Mouse (Mus musculus): ENCODE results near the gene Gtf2h5. TPM values are rescaled to one million over a fixed set of nuclear protein-coding genes. Genes with fewer than 3 reads are reported as not detected.

Gtf2h5 gene
- polyA plus RNA-seq, 1 experiment from 2014 or later: 166 TPM

- H3K4me1 ChIP-seq: peaks cover 5% of the 10 kb centered on the region; the same call in 1 of the 2 replicates
- H3K4me2 ChIP-seq: no peak overlapping the region
- WGBS: 19% methylated on average over 7 of the region's 7 CpGs
- no peaks in the 10 kb centered on the region for H3K27me3 ChIP-seq
- H3K36me3 ChIP-seq: peaks cover 40% of the 10 kb centered on the region
- no peaks in the 10 kb centered on the region for H3K9me3 ChIP-seq (replicated peaks)
- 0 out of 2 replicates have a peak overlapping the region, but pooled peaks have one; percentile 27 for H3K27ac ChIP-seq
- H3K4me3 ChIP-seq (replicated peaks): no peak overlapping the region
- peak; percentile 80 for ATAC-seq (replicated peaks; ENCODE audit: low FRiP score)
- H3K9ac ChIP-seq: no peak overlapping the region
These were observed 6.2 kb upstream of the Gtf2h5 start for GRCm38 (mm10) chr17:6073405-6073804.

DNA sequence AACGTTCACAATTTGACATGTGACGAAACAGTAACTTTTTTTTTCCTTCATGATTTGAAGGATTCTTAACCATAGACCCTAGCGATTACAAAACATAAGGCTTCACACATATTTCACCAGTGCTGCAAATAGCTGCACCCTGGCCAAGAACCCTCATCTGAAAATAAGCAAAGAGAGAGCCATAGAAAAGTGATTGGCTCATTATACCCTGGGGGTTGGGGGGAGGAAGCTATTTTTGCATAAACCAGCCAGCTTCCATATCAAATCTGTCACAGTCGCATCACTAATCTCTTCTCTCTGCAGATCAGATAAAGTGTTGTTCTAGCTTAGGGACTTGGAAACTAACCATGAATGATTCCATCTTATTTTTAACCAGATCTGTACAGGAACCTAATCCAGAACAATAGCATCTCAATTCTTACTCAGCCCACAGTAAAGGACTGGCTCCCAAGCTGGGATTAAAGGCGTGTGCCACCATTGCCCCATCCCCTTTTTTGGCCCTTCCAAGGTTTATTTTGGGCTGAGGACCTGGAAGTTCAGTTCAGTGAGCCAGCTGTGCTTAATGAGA, 3.8 kb downstream of the Gtf2h5 start:
- 90% methylated on average over 5 of the region's 5 CpGs for WGBS
- no peaks in the 10 kb centered on the region for H3K9me3 ChIP-seq (replicated peaks)
- no peak overlapping the region for H3K9ac ChIP-seq
- H3K4me2 ChIP-seq: no peak overlapping the region
- no peak overlapping the region for H3K4me3 ChIP-seq (replicated peaks)
- no peak for ATAC-seq (replicated peaks; ENCODE audit: low FRiP score)
- H3K27ac ChIP-seq: no peak overlapping the region
- H3K27me3 ChIP-seq: no peaks in the 10 kb centered on the region
- peaks cover 13% of the 10 kb centered on the region for H3K4me1 ChIP-seq
- H3K36me3 ChIP-seq: peaks cover 52% of the 10 kb centered on the region

GRCm38 (mm10) chr17:6091604-6092003, 12.0 kb downstream of the Gtf2h5 start:
- Histone ChIP-seq H3K27me3 (no peaks in the 10 kb centered on the region), H3K27ac (no peak overlapping the region), H3K9ac (no peak overlapping the region), H3K9me3 (replicated peaks) (no peaks in the 10 kb centered on the region), H3K4me2 (no peak overlapping the region), H3K4me3 (replicated peaks) (no peak overlapping the region), H3K4me1 (no peaks in the 10 kb centered on the region), H3K36me3 (peaks cover 17% of the 10 kb centered on the region)
- no peak for ATAC-seq (replicated peaks; ENCODE audit: low FRiP score)
- WGBS: 89% methylated on average over 6 of the region's 6 CpGs

GRCm38 (mm10) chr17:6095579-6095978, 16.0 kb downstream of the Gtf2h5 start:
- H3K4me2 ChIP-seq: no peak overlapping the region
- no peaks in the 10 kb centered on the region for H3K4me1 ChIP-seq
- no peak for ATAC-seq (replicated peaks; ENCODE audit: low FRiP score)
- H3K9ac ChIP-seq: no peak overlapping the region
- no peaks in the 10 kb centered on the region for H3K36me3 ChIP-seq
- no peaks in the 10 kb centered on the region for H3K27me3 ChIP-seq
- no peak overlapping the region for H3K4me3 ChIP-seq (replicated peaks)
- no peaks in the 10 kb centered on the region for H3K9me3 ChIP-seq (replicated peaks)
- no peak overlapping the region for H3K27ac ChIP-seq

DNA sequence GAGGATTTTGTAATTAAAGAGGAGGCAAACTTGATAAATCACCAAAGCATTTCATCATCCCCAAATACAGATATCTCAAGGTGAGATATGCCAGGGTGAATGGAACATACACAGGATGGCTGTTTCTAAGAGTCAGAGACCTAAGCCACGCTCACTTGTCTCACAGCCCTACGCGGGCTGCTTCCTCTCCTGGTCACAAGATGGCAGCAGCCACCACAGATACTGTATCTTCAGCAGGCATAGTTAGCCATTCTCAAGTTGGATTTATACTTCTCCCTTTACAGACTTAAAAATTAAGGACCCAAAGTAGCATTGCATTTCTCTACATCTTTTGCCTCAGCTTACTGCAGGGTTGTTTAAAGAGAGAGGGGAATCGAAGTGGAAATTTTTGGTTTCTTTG, 18.3 kb downstream of the Gtf2h5 start:
- no peaks in the 10 kb centered on the region for H3K4me1 ChIP-seq
- H3K9ac ChIP-seq: no peak overlapping the region
- ATAC-seq (replicated peaks; ENCODE audit: low FRiP score): no peak
- H3K9me3 ChIP-seq (replicated peaks): no peaks in the 10 kb centered on the region
- H3K4me2 ChIP-seq: no peak overlapping the region
- H3K27ac ChIP-seq: no peak overlapping the region
- no peaks in the 10 kb centered on the region for H3K36me3 ChIP-seq
- H3K4me3 ChIP-seq (replicated peaks): no peak overlapping the region
- 26% methylated on average over 4 of the region's 4 CpGs for WGBS
- H3K27me3 ChIP-seq: no peaks in the 10 kb centered on the region

GRCm38 (mm10) chr17:6102287-6102686, 22.7 kb downstream of the Gtf2h5 start:
- H3K4me1 ChIP-seq: no peaks in the 10 kb centered on the region
- H3K4me3 ChIP-seq (replicated peaks): no peak overlapping the region
- H3K27ac ChIP-seq: no peak overlapping the region
- no peak overlapping the region for H3K9ac ChIP-seq
- no peaks in the 10 kb centered on the region for H3K36me3 ChIP-seq
- WGBS: 89% methylated on average over 3 of the region's 3 CpGs
- no peaks in the 10 kb centered on the region for H3K9me3 ChIP-seq (replicated peaks)
- ATAC-seq (replicated peaks; ENCODE audit: low FRiP score): no peak
- H3K4me2 ChIP-seq: no peak overlapping the region
- H3K27me3 ChIP-seq: peaks cover 10% of the 10 kb centered on the region; the same call in 1 of the 2 replicates

DNA sequence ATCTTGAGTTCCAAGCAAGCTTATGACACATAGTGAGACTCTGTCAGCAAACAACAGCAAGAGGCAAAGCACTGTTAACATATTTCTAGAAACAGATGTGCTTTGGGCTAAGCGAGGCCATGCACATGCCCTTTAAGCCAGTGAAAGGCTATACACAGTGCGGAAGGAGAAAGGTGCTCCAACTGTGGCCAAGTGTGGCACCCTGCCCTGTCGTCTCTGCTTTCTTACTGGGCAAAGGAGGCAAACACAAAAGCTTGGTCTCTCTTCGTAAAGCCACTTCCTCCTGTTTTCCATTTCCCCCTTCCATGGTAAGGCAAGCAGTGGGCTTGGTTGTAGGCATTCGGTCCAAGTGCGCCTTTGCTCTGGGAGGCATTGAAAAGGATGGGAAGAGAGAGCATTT, 24.0 kb downstream of the Gtf2h5 start:
- H3K4me2 ChIP-seq: no peak overlapping the region
- H3K9ac ChIP-seq: no peak overlapping the region
- 81% methylated on average over 6 of the region's 6 CpGs for WGBS
- no peaks in the 10 kb centered on the region for H3K9me3 ChIP-seq (replicated peaks)
- H3K36me3 ChIP-seq: no peaks in the 10 kb centered on the region
- peaks cover 11% of the 10 kb centered on the region for H3K4me1 ChIP-seq
- H3K27ac ChIP-seq: no peak overlapping the region
- H3K4me3 ChIP-seq (replicated peaks): no peak overlapping the region
- no peak for ATAC-seq (replicated peaks; ENCODE audit: low FRiP score)
- H3K27me3 ChIP-seq: peaks cover 10% of the 10 kb centered on the region; the same call in 1 of the 2 replicates

- Histone ChIP-seq H3K9me3 (replicated peaks) (no peaks in the 10 kb centered on the region), H3K36me3 (peaks cover 9% of the 10 kb centered on the region; the same call in 1 of the 2 replicates), H3K9ac (peak within 1 kb of the TSS; percentile 93), H3K4me3 (replicated peaks) (peak within 1 kb of the TSS; percentile 94), H3K4me2 (peak within 1 kb of the TSS; percentile 80), H3K27ac (peak within 1 kb of the TSS; percentile 94), H3K4me1 (peaks cover 20% of the 10 kb centered on the region), H3K27me3 (peaks cover 10% of the 10 kb centered on the region; the same call in 1 of the 2 replicates)
- peak; percentile 97 for ATAC-seq (replicated peaks; ENCODE audit: low FRiP score)
- under 1% methylated on average over 48 of the region's 76 CpGs for WGBS
These were observed 26.9 kb downstream of the Gtf2h5 start, which contains the start of gene Tulp4 for GRCm38 (mm10) chr17:6106361-6107014. Gene Tulp4 (plus strand): TSS chr17:6106437.

DNA sequence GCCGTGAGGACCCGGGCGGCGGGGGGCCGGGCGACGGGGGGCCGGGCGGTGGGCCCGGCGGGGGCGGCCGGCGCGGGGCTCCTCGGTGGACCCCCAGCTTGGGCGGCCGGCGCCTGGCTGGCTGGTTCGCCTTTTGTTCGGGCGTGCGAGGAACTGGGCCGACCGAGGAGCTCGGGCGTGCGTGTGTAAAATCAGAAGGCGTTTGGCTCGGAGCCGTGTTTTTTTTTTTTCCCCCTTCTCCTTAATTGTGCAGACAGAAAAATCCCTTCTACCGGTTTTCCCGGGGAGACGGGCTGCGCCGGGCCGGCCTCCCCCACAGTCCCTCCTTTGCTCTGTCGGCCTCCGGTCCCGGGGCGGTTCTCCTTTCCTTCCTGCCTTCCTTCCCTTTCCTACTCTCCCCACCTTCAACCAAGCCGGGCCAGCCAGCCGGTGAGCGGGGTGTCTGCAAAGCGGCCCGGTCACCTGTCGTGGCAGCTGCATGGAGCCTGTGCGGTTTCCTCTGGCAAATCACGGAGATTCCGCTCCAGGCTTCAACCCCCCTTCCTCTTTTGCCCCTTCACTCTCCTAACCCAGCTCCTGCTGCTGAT, 27.5 kb downstream of the Gtf2h5 start:
- Histone ChIP-seq H3K4me2 (peak overlapping the region; percentile 80), H3K27me3 (peaks cover 10% of the 10 kb centered on the region; the same call in 1 of the 2 replicates), H3K4me1 (peaks cover 20% of the 10 kb centered on the region), H3K36me3 (peaks cover 10% of the 10 kb centered on the region; the same call in 1 of the 2 replicates), H3K27ac (peak overlapping the region; percentile 94), H3K9me3 (replicated peaks) (no peaks in the 10 kb centered on the region), H3K4me3 (replicated peaks) (peak overlapping the region; percentile 94), H3K9ac (peak overlapping the region; percentile 93)
- under 1% methylated on average over 34 of the region's 50 CpGs for WGBS
- no peak; the same call in 1 of the 2 replicates for ATAC-seq (replicated peaks; ENCODE audit: low FRiP score)

GRCm38 (mm10) chr17:6108175-6108574, 28.6 kb downstream of the Gtf2h5 start:
- Histone ChIP-seq H3K36me3 (peaks cover 12% of the 10 kb centered on the region; the same call in 1 of the 2 replicates), H3K4me3 (replicated peaks) (peak overlapping the region; percentile 94), H3K4me1 (peaks cover 20% of the 10 kb centered on the region), H3K27me3 (peaks cover 10% of the 10 kb centered on the region; the same call in 1 of the 2 replicates), H3K9ac (peak overlapping the region; percentile 93), H3K9me3 (replicated peaks) (no peaks in the 10 kb centered on the region), H3K4me2 (peak overlapping the region; percentile 80), H3K27ac (no peak overlapping the region)
- no peak for ATAC-seq (replicated peaks; ENCODE audit: low FRiP score)
- WGBS: 43% methylated on average over 7 of the region's 7 CpGs

DNA sequence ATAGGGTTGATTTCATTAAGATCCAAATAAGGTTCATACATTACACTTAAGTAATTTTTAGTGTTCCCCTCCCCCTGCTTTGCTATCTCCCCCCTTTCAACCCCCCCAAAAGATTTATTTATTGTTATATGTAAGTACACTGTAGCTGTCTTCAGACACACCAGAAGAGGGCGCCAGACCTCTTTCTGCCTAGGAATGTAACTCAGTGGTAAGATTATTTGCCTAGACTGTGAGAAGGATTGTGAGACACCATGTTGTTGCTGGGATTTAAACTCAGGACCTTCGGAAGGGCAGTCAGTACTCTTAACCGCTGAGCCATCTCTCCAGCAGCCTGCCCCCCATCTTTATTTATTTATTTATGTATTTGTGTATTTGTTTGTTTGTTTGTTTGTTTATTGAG, 31.4 kb downstream of the Gtf2h5 start:
- H3K27ac ChIP-seq: no peak overlapping the region
- no peaks in the 10 kb centered on the region for H3K9me3 ChIP-seq (replicated peaks)
- peaks cover 20% of the 10 kb centered on the region for H3K4me1 ChIP-seq
- ATAC-seq (replicated peaks; ENCODE audit: low FRiP score): no peak
- no peak overlapping the region for H3K9ac ChIP-seq
- H3K27me3 ChIP-seq: no peaks in the 10 kb centered on the region
- 79% methylated on average over 3 of the region's 3 CpGs for WGBS
- H3K4me3 ChIP-seq (replicated peaks): no peak overlapping the region
- peaks cover 23% of the 10 kb centered on the region; the same call in 1 of the 2 replicates for H3K36me3 ChIP-seq
- no peak overlapping the region for H3K4me2 ChIP-seq

GRCm38 (mm10) chr17:6113653-6114052, 34.1 kb downstream of the Gtf2h5 start:
- Histone ChIP-seq H3K4me1 (0 out of 2 replicates have a peak, but pooled peaks cover 12% of the 10 kb centered on the region), H3K4me2 (no peak overlapping the region), H3K9me3 (replicated peaks) (no peaks in the 10 kb centered on the region), H3K9ac (no peak overlapping the region), H3K36me3 (peaks cover 23% of the 10 kb centered on the region; the same call in 1 of the 2 replicates), H3K27ac (no peak overlapping the region), H3K27me3 (no peaks in the 10 kb centered on the region), H3K4me3 (replicated peaks) (no peak overlapping the region)
- ATAC-seq (replicated peaks; ENCODE audit: low FRiP score): no peak
- WGBS: 87% methylated on average over 6 of the region's 6 CpGs
